Mouse (Mus musculus) forebrain, embryonic 12.5 days (tissue): ENCODE measurements around the gene Grip1. TPM values are rescaled to one million over a fixed set of nuclear protein-coding genes. Genes with fewer than 3 reads are reported as not detected.

ENCODE experiments used
- ATAC-seq: fragments of 200-750 bp; cut with Nextera tagmentation; 2 replicates; pipeline ENCODE4 v1.8.0; 2017; ENCODE audit warnings: moderate TSS enrichment; ENCODE audit not compliant: low FRiP score
- H3K27ac ChIP-seq: fragments of 300-500 bp; sonication (generic); 2 replicates; pipeline ENCODE4 v1.5.1; 2016; ENCODE audit warnings: mild to moderate bottlenecking
- H3K27me3 ChIP-seq: fragments of 300-500 bp; sonication (generic); 2 replicates; pipeline ENCODE4 v1.6.1; 2016; ENCODE audit warnings: mild to moderate bottlenecking
- H3K36me3 ChIP-seq: fragments of 300-500 bp; sonication (generic); replicated peaks from 2 replicates; pipeline ENCODE4 v1.6.1; 2016; ENCODE audit warnings: mild to moderate bottlenecking
- H3K4me1 ChIP-seq: fragments of 300-500 bp; sonication (generic); 2 replicates; pipeline ENCODE4 v1.6.1; 2016
- H3K4me2 ChIP-seq: fragments of 300-500 bp; sonication (generic); 2 replicates; pipeline ENCODE4 v1.6.1; 2016; ENCODE audit warnings: mild to moderate bottlenecking, moderate library complexity
- H3K4me3 ChIP-seq: fragments of 300-500 bp; sonication (generic); replicated peaks from 2 replicates; pipeline ENCODE4 v1.5.1; 2016; ENCODE audit warnings: mild to moderate bottlenecking
- H3K9ac ChIP-seq: fragments of 300-500 bp; sonication (generic); 2 replicates; pipeline ENCODE4 v1.6.1; 2016; ENCODE audit warnings: mild to moderate bottlenecking
- H3K9me3 ChIP-seq: fragments of 300-500 bp; sonication (generic); 2 replicates; pipeline ENCODE4 v1.6.1; 2016
- WGBS: fragments of 180-500 bp; shearing (Covaris S2); methylation state at CpG from one replicate; pipeline ENCODE4 v1.1.7; 2016; 5-methylcytosine and 5-hydroxymethylcytosine counted together
- polyA plus RNA-seq: library from polyadenylated mRNA; unstranded; fragments of >200 nt; fragmentation: Nextera tagmentation; extraction: Ambion mirVana; gene quantifications from 2 replicates; pipeline ENCODE4 v1.2.1, GENCODE M21; 2016

Gene Grip1
- polyA plus RNA-seq, 1 experiment from 2014 or later = 12.5 TPM

DNA sequence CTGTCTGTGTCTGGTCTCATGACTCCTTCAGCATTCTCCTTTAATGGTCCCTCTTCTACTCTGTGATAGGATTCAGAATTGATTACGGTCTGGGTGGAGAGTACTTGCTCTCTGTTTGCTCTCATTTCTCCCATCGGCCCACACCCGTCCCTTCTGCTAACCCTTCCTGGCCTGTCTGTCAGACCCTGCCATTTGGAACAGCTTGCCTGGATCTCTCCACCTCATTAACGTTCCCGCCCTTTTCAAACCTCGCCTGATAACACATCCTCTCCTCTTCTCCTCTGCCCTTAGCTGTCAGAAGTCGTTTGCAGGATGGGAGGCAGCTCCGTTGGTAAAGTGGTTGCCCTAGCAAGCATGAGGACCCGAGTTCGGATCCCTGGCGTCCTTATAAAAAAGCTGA is 370.9 kb downstream of the Grip1 start:
- Histone ChIP-seq H3K27ac (0 out of 2 replicates have a peak overlapping the region, but pooled peaks have one; percentile 19), H3K36me3 (no peaks in the 10 kb centered on the region), H3K27me3 (no peaks in the 10 kb centered on the region), H3K4me1 (peaks cover 24% of the 10 kb centered on the region), H3K4me3 (no peak overlapping the region), H3K9me3 (no peaks in the 10 kb centered on the region), H3K4me2 (no peak overlapping the region), H3K9ac (no peak overlapping the region)
- ATAC-seq = 0 out of 2 replicates have a peak, but pooled peaks have one; percentile 15
- 83% methylated on average over 11 of the region's 11 CpGs for WGBS

DNA sequence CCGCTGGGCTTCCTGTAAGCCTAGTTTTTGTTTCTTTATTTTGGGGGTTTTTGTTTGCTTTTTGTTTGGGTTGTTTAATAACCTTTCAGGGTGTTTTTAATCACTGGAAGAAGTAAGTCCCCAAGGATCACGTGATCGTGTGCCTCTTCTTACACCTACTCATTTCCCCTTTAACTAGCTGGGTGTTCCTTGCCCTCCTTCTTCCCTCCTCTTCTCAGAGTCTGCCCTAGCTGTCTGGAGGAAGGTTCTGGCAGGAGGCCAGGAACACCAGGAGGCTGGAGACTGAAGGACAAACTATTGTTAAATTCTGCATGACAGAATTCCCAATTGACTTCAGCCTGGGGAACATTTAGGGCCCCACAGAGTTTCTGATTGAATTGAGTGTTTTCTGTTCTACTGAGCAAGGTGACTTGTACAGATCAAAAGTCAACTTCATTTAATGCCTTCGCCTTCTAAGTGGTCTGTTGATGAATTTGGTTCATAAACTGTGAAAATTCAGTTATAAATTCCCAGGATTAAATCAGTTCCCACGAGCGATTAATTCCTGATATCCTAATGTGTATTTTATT is 376.8 kb downstream of the Grip1 start:
- H3K4me1 ChIP-seq = peaks cover 5% of the 10 kb centered on the region; the same call in 1 of the 2 replicates
- no peak overlapping the region for H3K4me3 ChIP-seq
- peaks cover 13% of the 10 kb centered on the region for H3K9me3 ChIP-seq
- no peaks in the 10 kb centered on the region; the same call in 1 of the 2 replicates for H3K36me3 ChIP-seq
- WGBS = 74% methylated on average over 6 of the region's 6 CpGs
- no peaks in the 10 kb centered on the region for H3K27me3 ChIP-seq
- H3K9ac ChIP-seq = no peak overlapping the region
- no peak overlapping the region for H3K27ac ChIP-seq
- no peak overlapping the region for H3K4me2 ChIP-seq
- no peak for ATAC-seq

DNA sequence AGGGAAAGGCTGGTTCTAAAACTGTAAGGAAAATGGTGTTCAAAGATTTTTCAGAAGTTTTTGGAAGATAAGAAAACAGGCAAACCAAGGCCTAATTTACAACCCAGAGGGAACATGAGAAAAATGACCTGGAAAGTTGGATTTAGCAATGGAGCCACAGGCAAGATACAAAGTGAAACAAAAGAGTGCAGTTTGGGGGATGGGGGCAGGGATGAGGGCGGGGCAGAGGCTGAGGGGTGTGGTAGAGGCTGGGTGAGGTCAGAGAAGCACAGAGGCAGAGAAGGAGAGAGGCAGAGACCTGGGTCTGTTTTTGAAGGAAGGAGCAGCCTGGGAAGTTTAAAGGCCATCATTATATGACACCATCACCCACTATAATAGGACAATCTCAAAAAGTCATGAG is 377.5 kb downstream of the Grip1 start:
- Histone ChIP-seq H3K27me3 (no peaks in the 10 kb centered on the region), H3K9me3 (peaks cover 13% of the 10 kb centered on the region), H3K9ac (no peak overlapping the region), H3K27ac (no peak overlapping the region), H3K4me1 (0 out of 2 replicates have a peak, but pooled peaks cover under 1% of the 10 kb centered on the region), H3K4me3 (no peak overlapping the region), H3K4me2 (no peak overlapping the region), H3K36me3 (no peaks in the 10 kb centered on the region; the same call in 1 of the 2 replicates)
- 84% methylated on average over 1 of the region's 1 CpGs for WGBS
- ATAC-seq = no peak

DNA sequence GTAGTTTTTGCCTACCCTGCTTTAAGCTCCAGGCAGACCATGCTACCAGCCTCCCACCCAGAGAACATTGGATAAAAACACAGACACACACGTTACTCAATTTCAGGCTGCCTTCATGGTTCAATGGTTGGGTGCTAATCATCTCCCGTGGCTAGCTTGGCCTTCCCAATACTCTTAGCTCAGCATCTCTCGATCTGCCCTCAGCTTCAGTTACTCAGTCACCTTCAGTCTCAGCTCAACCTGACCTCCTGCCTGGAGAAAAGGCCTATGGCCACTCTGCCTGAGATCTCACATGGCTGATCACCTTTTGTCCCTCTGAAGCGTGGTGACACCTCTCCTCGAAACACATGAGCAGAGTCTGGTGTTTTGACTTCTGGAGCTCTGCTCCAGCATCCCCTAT is 379.7 kb downstream of the Grip1 start:
- no peaks in the 10 kb centered on the region for H3K4me1 ChIP-seq
- WGBS = 84% methylated on average over 5 of the region's 5 CpGs

DNA sequence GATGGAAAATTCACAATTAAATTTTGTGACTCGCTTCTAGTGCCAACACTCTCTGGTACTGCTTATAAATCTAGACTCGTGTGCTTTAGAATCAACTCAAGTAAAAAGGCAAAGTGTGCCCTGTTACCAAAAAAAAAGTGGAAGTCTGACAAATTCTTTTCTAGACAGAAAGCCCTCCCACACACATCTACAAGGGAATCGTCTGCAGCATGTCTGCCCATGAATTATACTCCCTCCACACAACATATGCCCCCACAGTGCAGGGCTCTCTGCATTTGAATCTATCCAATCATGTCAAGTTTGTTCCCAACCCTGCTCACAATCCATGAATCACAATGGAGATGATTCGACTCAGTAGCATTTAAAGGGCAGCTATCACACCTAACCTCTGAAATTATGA is 380.5 kb downstream of the Grip1 start:
- H3K27me3 ChIP-seq = no peaks in the 10 kb centered on the region
- ATAC-seq = no peak
- no peak overlapping the region for H3K27ac ChIP-seq
- no peak overlapping the region for H3K4me3 ChIP-seq
- H3K9ac ChIP-seq = no peak overlapping the region
- peaks cover 13% of the 10 kb centered on the region for H3K9me3 ChIP-seq
- H3K4me2 ChIP-seq = no peak overlapping the region
- no peaks in the 10 kb centered on the region; the same call in 1 of the 2 replicates for H3K36me3 ChIP-seq
- 84% methylated on average over 4 of the region's 4 CpGs for WGBS
- no peaks in the 10 kb centered on the region for H3K4me1 ChIP-seq

More for the DNA sequence above, 379.7 kb downstream of the Grip1 start:
- Histone ChIP-seq H3K4me3 (no peak overlapping the region), H3K27me3 (no peaks in the 10 kb centered on the region), H3K9me3 (peaks cover 13% of the 10 kb centered on the region), H3K4me2 (no peak overlapping the region), H3K27ac (no peak overlapping the region), H3K9ac (no peak overlapping the region), H3K36me3 (no peaks in the 10 kb centered on the region; the same call in 1 of the 2 replicates)
- no peak for ATAC-seq

DNA sequence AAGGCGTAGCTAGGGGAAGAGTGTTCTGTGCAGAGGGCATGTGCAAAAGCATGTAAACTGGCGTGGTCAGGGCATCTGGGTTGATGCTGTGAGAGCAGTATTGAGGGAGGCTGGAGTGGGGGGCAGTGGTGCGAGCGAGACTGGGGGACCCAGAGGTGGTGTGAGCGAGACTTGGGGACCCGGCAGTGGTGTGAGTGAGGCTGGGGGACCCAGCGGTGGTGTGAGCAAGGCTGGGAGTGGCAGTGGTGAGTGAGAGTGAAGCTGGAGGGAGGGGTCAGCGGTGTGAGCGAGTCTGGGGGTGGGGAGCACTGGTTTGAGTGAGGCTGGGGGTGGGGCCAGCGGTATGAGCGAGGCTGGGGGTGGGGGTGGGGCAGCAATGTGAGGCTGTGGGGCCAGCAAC is 386.0 kb downstream of the Grip1 start:
- Histone ChIP-seq H3K4me1 (0 out of 2 replicates have a peak, but pooled peaks cover 1% of the 10 kb centered on the region), H3K36me3 (no peaks in the 10 kb centered on the region), H3K27me3 (no peaks in the 10 kb centered on the region), H3K9ac (no peak overlapping the region), H3K9me3 (no peaks in the 10 kb centered on the region), H3K27ac (no peak overlapping the region), H3K4me3 (no peak overlapping the region), H3K4me2 (no peak overlapping the region)
- 85% methylated on average over 11 of the region's 11 CpGs for WGBS
- no peak for ATAC-seq

DNA sequence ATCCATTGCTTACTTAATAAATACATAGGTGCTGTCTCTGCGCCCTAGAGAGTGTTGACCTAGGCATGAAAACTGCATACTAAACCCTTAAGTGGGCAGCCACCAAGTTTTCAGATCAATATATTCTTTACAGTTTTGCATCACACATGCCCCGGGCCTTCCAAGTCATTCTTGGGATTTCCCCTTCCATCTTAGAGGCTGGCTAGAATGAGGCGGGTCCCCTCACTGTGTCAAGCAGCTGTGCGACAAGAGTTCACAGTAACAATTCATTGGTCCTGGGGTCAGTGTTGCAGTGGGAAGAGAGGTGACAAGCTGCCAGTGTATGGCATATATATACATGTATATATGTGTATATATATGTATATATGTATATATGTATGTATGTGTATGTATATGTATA is 388.4 kb downstream of the Grip1 start:
- H3K4me3 ChIP-seq = no peak overlapping the region
- ATAC-seq = no peak
- H3K9ac ChIP-seq = no peak overlapping the region

DNA sequence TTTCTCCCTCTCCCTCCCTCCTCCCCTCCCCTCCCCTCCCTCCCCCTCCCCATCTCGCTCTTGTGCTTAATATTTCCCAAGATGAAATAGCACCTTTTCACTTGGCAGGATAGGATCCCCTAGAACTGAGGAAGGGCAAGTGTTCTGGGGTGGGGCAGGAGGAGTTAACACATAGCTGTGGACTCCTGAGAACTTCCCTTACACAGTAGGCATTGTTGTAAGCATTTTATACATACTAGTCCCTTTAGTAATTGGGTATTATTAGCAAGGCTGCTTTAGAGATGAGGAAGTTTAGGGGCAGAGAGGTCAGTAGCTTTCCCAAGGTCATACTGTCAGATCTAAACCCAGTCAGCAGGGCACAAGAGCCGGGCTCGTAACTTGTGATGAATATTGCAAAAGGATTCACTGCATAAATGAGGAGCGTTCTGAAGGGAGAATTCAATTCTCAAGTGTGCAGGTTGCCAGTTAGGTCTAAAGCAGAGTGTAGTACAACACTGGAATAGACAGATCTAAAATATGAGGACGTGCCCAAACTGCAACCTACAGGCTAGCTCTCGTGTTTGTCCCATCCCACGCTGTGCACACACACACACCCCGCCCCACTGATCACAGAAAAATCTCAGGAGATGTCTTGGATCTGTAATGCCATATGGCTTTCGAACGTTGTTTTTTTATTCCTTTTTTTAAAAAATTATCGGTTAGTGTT is 392.2 kb downstream of the Grip1 start:
- Histone ChIP-seq H3K27me3 (no peaks in the 10 kb centered on the region), H3K27ac (no peak overlapping the region), H3K9me3 (no peaks in the 10 kb centered on the region), H3K4me3 (no peak overlapping the region), H3K4me1 (peaks cover 13% of the 10 kb centered on the region), H3K36me3 (no peaks in the 10 kb centered on the region), H3K9ac (no peak overlapping the region), H3K4me2 (no peak overlapping the region)
- 84% methylated on average over 11 of the region's 11 CpGs for WGBS
- ATAC-seq = no peak

More for the DNA sequence above, 388.4 kb downstream of the Grip1 start:
- H3K27me3 ChIP-seq = no peaks in the 10 kb centered on the region
- H3K4me2 ChIP-seq = no peak overlapping the region
- H3K9me3 ChIP-seq = no peaks in the 10 kb centered on the region
- peaks cover 13% of the 10 kb centered on the region for H3K4me1 ChIP-seq
- H3K36me3 ChIP-seq = no peaks in the 10 kb centered on the region
- no peak overlapping the region for H3K27ac ChIP-seq
- WGBS = 93% methylated on average over 4 of the region's 4 CpGs

DNA sequence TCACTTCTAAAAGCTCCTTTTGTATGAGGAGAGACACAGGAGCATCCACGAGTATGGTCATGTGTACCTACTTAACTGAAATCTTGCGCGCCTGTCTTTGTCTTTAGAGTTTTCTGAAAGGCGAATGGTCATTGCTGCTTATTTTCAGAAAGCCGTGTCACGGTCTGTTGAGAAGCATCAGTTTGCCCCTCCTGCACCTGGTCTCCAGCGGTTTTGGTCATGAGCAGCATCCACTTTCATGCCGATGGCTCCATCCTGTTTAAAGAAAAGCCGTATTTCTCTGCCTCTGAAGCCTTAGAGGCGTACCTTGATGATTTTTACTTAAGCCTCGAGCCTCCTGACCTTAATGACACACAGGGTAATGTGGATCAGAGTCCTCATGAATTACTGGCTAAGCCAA is 398.0 kb downstream of the Grip1 start:
- Histone ChIP-seq H3K36me3 (no peaks in the 10 kb centered on the region), H3K9ac (no peak overlapping the region), H3K27ac (no peak overlapping the region), H3K4me1 (no peaks in the 10 kb centered on the region; the same call in 1 of the 2 replicates), H3K4me3 (no peak overlapping the region), H3K27me3 (no peaks in the 10 kb centered on the region), H3K4me2 (no peak overlapping the region), H3K9me3 (no peaks in the 10 kb centered on the region)
- WGBS = 88% methylated on average over 11 of the region's 11 CpGs
- ATAC-seq = no peak

DNA sequence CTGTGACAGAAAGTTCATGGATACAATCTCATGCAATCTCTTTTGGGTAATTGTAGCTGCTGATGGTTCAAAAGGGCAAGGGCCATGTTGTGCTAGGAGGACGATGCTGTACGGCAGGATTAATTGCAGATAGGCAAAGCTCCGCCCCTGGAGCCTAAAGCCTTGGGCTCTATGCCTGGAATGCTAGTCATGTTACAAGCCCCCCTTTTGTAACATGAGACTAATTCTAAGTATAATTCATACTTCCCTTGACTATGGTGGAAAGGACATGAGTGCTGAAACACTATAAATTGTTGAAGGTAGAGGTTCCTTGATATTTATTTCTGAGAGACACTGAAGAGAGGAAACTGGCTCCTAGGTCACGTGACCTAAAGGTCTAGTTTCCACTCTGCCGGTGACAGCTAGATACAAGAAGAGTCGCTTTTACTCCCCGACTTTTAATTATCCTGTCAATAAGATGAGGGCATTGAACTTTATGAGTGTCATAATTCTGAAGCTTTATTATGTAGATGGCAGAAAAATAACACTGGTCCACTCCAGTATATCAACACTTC is 399.0 kb downstream of the Grip1 start:
- H3K4me1 ChIP-seq = no peaks in the 10 kb centered on the region; the same call in 1 of the 2 replicates
- no peak for ATAC-seq
- H3K27me3 ChIP-seq = no peaks in the 10 kb centered on the region
- H3K9me3 ChIP-seq = no peaks in the 10 kb centered on the region
- no peak overlapping the region for H3K9ac ChIP-seq
- no peaks in the 10 kb centered on the region for H3K36me3 ChIP-seq
- 91% methylated on average over 7 of the region's 7 CpGs for WGBS
- H3K4me2 ChIP-seq = no peak overlapping the region
- no peak overlapping the region for H3K27ac ChIP-seq
- no peak overlapping the region for H3K4me3 ChIP-seq

DNA sequence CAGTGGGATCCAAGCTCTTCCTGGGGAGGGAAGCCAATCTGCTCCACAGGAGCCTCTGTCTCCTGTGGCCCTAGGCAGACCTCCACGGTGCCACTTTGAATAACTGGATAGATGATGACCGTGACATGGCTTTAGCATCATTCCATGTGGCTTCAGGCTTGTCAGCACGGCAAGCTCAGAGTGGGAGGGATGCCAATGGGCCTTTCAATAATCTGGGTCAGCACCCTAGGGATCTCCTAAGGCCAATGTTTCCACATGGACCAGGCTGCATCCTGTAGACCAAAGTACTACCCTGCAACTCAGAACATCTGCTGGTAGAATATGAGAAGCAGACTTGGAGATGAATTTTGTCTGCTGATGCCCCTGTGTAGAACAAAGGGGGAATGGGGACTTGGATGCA is 414.1 kb downstream of the Grip1 start:
- H3K4me2 ChIP-seq = no peak overlapping the region
- no peaks in the 10 kb centered on the region for H3K4me1 ChIP-seq
- H3K27me3 ChIP-seq = no peaks in the 10 kb centered on the region
- H3K9ac ChIP-seq = no peak overlapping the region
- no peak for ATAC-seq
- 83% methylated on average over 3 of the region's 3 CpGs for WGBS
- H3K9me3 ChIP-seq = peaks cover 12% of the 10 kb centered on the region
- H3K27ac ChIP-seq = no peak overlapping the region
- no peaks in the 10 kb centered on the region for H3K36me3 ChIP-seq
- no peak overlapping the region for H3K4me3 ChIP-seq

DNA sequence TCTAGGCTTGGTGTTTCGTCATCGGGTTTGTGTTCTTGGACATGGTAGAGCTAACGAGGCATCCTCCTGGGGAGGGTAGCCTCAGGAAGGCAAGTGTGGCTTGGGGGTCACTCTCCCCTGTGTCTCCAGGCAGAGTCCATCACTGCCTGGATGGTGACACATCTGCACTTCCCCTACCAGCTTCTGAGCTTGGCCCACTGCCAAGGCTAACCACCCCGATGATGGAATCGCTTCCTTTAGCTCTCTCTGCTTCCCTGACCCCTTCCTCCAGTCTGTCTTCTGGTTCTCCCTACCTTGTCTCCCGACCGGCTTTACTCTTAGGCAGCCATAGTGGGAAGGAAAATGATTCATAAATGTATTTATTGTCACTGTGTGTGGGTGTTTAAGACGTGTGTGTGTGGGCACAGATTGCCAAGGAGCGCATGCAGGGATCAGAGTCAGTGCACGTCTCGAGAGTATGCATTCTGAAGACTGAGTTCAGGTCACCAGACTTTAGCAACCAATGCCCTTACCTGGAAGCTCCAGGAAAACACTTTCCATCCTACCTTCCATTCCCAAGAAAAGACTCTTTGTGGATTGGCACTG is 415.5 kb downstream of the Grip1 start:
- no peak overlapping the region for H3K27ac ChIP-seq
- H3K9ac ChIP-seq = no peak overlapping the region
- H3K36me3 ChIP-seq = no peaks in the 10 kb centered on the region
- H3K4me3 ChIP-seq = no peak overlapping the region
- H3K27me3 ChIP-seq = no peaks in the 10 kb centered on the region
- H3K4me1 ChIP-seq = no peaks in the 10 kb centered on the region
- peaks cover 9% of the 10 kb centered on the region for H3K9me3 ChIP-seq
- 92% methylated on average over 11 of the region's 11 CpGs for WGBS
- H3K4me2 ChIP-seq = no peak overlapping the region
- no peak for ATAC-seq
